Mouse (Mus musculus): ENCODE results near the gene Cyp3a11. TPM values are rescaled to one million over a fixed set of nuclear protein-coding genes. Genes with fewer than 3 reads are reported as not detected.

Gene Cyp3a11
- polyA plus RNA-seq, 1 experiment from 2014 or later = not detected

Other genes with a start within 250 kb of the Cyp3a11 start
- gene Cyp3a41a, start 159.8 kb downstream of the Cyp3a11 start, polyA plus RNA-seq (2015; fragmentation: Nextera tagmentation; extraction: Ambion mirVana) = not detected in 2 replicates
- not detected in 2 replicates for gene Cyp3a44, start 74.1 kb downstream of the Cyp3a11 start, polyA plus RNA-seq (2015; fragmentation: Nextera tagmentation; extraction: Ambion mirVana)
- not detected in 2 replicates for gene Cyp3a25, start 129.7 kb upstream of the Cyp3a11 start, polyA plus RNA-seq (2015; fragmentation: Nextera tagmentation; extraction: Ambion mirVana)
- gene Cyp3a59, start 199.3 kb upstream of the Cyp3a11 start, polyA plus RNA-seq (2015; fragmentation: Nextera tagmentation; extraction: Ambion mirVana) = not detected in 2 replicates

Measured in embryonic facial prominence, embryonic 15.5 days (tissue).